Mouse (Mus musculus): ENCODE data around the gene Antxr1.

DNA sequence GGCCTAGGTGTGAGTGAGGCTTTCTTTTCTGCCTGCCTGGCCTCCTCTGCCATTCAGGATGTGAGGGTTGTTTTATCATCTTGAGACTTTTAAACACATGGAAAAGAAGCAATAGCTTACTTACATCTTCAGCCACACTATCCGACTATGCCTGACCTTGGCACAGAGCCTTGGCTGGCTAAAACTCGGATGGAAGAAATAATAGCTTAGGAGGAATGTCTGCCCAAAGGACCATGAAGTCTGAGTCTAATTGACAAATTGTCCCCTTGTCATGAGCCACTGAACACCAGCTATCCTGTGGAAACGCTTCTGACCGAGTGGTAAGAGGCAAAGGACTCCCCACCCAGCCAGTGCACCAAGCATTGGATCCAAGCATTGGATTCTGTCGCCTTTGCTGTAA is 57.5 kb downstream of the Antxr1 start:
- TF ChIP-seq POLR2A (IDR thresholded peaks at IDR 0.05; ENCODE audit: insufficient read depth, low read depth, low read length) = no peak
- no peak for TF ChIP-seq CTCF (IDR thresholded peaks at IDR 0.05; ENCODE audit: insufficient read depth, low read depth, low read length)

Measured in olfactory bulb, adult 2 months (tissue).